Mouse (Mus musculus) adrenal gland, postnatal 4 days (tissue): ENCODE measurements around the gene Hnrnpc. TPM values are rescaled to one million over a fixed set of nuclear protein-coding genes. Genes with fewer than 3 reads are reported as not detected.

Experiments used
- DNase-seq, 2 experiments: peaks; one replicate each; pipeline ENCODE4 v3.0.0; 2021 to 2022; ENCODE audit warnings: low spot score in 2 of 2, mixed read lengths in 2 of 2
- long read RNA-seq, 2 experiments: library from polyadenylated mRNA; stranded (forward); transcript quantifications; one replicate each; pipeline ENCODE4 v2.0.0; 2021
- total RNA-seq, 2 experiments: library from RNA; stranded (reverse); gene quantifications; 2 replicates each; pipeline ENCODE4 v1.2.3; 2021

The Hnrnpc gene
- total RNA-seq = 100 to 1,000 TPM; 247 to 267 TPM
- long read RNA-seq, experiment 1, transcript Hnrnpc-211 (9 exons, 1,691 nt) = minor isoform, 8 of 106 reads
- long read RNA-seq, experiment 1, transcript Hnrnpc-201 (9 exons, 2,847 nt) = minor isoform, 5 of 106 reads
- long read RNA-seq, experiment 1, transcript Hnrnpc-205 (9 exons, 2,617 nt) = major isoform, 12 of 106 reads
- long read RNA-seq, experiment 1, transcript Hnrnpc-209 (9 exons, 2,498 nt) = minor isoform, 6 of 106 reads
- long read RNA-seq, experiment 1, partial matches to known transcripts = 31 of 106 reads
- long read RNA-seq, experiment 1, other reads (novel, unspliced or antisense) = 35 of 106 reads
- long read RNA-seq, experiment 2, transcript Hnrnpc-205 (9 exons, 2,617 nt) = major isoform, 24 of 180 reads
- long read RNA-seq, experiment 2, transcript Hnrnpc-201 (9 exons, 2,847 nt) = minor isoform, 15 of 180 reads
- long read RNA-seq, experiment 2, transcript Hnrnpc-211 (9 exons, 1,691 nt) = minor isoform, 22 of 180 reads
- long read RNA-seq, experiment 2, transcript Hnrnpc-207 (8 exons, 1,301 nt) = minor isoform, 18 of 180 reads
- long read RNA-seq, experiment 2, partial matches to known transcripts = 22 of 180 reads
- long read RNA-seq, experiment 2, other reads (novel, unspliced or antisense) = 56 of 180 reads

DNA sequence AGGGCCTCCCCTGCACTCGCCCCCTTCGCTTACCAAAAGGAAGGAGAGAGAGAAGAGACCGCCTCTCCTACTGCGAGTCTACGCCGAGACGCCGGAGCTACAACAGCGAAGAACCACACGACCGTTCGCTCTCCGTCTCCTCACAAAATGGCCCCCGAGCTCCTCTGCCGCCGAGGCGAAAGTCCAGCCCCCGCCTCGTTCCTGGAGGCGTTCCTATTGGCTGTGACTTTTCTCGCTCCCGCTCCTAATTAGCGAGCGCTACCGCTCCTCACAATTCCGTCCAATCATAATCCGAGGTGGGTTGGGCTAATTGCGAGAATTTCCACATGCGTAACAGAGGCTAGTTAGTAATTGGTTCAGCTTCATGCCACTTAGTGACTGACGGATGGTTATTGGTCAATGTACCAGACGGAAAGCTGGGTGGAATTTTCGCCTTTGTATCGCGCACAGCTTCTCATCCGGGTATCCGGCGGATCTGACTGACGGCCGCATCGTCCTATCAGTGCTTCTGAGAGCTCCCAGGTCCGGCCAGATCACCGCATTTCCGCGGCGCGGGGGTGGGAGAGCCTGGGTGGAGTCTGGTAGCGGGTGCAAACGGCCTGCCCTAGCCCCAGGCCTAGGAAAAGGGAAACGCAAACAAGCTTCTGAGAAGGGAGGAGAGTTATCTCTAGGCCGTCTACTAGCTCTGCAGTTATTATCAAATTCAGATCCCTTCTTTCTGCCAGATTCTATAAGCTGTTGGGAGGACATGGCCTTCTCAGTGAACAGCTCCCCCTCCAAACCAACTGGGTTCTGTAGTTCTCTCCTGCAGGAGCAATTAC lies at the start of gene Hnrnpc:
Hnrnpc (minus strand) TSS at position 173 of the 821 bp plus-strand sequence.
- DNase-seq = peak; percentile 100

- no peak for DNase-seq
Observed at GRCm38 (mm10) chr14:52152613-52153012, 48.8 kb upstream of the Hnrnpc start.

GRCm38 (mm10) chr14:52152179-52152578 lies 48.4 kb upstream of the Hnrnpc start:
- no peak for DNase-seq

GRCm38 (mm10) chr14:52149888-52150287 lies 46.1 kb upstream of the Hnrnpc start:
- no peak for DNase-seq

- no peak for DNase-seq
Observed at GRCm38 (mm10) chr14:52146540-52146939, 42.7 kb upstream of the Hnrnpc start.

- no peak for DNase-seq
Observed at GRCm38 (mm10) chr14:52144165-52144564, 40.3 kb upstream of the Hnrnpc start.

DNA sequence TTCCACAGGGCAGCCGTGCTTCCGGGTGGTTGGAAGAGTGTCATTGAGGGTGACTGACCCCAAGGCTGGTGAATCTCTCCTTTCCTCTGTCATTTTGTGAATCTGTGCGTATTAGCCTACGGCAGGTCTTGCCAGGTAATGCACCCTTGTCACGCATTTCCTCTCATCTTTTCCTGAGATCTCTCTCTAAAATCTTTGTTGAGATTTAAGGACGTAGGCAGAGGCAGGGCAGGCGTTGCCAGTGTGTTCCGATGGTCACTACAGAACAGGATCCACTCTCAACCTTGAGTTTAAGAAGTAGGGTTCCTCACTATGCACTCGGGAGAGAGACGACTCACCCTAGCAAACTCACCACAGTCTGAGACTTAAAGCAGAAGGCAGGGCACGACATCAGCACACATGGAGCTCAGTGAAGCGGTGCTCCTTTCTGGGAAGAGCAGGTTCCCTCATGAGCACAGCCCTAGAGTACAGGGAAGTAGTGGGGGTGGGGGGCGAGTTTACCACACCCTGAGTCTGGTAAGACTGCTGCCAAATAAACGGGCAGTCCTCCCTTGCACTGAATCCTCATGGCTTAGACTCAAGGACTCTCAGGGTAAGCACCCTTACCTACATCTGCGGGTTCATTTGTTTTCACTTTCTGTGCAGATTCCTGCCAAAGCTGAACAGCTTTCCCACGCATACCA lies 37.8 kb upstream of the Hnrnpc start:
- DNase-seq = no peak

DNA sequence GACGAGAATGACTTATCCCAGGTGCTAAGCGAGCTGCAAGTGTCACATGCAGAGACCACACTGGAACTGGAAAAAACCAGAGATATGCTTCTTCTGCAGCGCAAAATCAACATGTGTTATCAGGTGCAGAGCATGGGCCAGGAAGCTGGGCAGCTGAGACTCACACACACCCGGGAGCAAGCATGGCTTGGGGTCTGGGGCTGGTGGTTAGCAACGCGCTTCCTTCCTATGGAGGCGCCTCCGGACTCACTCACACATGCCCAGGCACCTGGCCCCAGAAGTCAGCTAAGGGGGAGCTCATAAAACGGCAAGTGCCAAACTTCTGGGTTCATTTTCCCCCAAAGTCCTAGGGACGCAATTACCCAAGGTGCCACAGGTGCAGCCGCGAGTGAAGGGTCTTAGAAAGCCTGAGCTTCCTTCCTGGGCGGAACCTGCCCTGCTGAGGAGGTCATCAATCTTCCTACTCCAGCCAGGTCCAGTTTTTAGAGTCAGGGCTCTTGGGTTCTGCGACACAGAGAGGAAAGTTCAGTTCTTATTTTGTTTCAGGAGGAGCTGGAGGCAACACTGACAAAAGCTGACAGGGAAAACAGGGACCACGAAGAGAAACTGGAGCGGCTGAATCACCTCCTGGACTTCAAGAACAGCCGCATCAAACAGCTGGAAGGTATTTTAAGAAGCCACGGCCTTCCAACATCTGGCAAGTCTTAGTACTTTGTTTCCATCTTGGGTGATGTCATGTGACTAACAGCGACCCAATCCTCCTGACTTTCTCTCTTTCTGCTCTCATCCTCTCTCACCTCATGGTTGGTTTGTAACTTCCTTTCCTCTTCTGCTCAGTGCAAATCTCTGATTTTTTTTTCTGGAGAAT lies 37.0 kb upstream of the Hnrnpc start:
- DNase-seq = no peak

- DNase-seq = no peak
Observed at GRCm38 (mm10) chr14:52133584-52133983, 29.8 kb upstream of the Hnrnpc start.

GRCm38 (mm10) chr14:52124636-52125035 lies 20.8 kb upstream of the Hnrnpc start:
- DNase-seq = no peak

DNA sequence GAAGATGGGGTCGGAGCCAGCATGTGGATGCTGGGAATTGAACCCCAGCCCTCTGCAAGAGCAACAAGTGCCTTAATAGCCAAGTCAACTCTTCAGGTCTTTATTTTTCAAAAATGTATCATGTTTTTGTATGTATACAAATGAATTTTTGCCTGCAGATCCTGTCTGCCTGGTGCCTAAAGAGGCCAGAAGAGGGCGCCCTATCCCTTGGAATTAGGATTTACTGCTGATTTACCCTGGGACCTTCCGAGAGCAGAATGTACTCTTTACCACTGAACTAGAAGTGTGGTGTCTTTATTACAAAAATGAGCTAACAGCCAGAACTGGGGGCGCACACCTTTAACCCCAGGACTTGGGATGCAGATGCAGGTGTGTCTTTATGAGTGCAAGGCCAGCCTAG lies 20.1 kb upstream of the Hnrnpc start:
- peak; percentile 33 to 52 for DNase-seq

DNA sequence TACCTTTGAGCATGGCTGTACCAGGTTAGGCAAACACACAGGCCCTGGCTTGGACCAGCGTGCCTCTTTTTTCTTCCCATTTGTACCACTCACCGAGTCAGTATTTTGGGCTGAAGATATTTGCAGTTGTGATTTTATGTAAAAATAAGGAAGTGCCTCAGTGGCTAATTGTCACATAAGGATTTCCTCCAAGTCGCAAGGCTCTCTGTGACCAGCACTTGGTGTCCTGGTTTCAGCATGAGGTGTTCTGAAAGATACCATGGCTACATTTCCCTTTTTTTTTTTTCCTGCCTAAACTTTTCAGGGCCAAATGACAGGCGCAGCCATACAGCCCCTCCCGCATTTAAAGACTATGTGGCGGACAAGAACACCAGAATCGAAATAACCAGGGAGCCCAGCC lies 16.3 kb upstream of the Hnrnpc start:
- no peak for DNase-seq

DNA sequence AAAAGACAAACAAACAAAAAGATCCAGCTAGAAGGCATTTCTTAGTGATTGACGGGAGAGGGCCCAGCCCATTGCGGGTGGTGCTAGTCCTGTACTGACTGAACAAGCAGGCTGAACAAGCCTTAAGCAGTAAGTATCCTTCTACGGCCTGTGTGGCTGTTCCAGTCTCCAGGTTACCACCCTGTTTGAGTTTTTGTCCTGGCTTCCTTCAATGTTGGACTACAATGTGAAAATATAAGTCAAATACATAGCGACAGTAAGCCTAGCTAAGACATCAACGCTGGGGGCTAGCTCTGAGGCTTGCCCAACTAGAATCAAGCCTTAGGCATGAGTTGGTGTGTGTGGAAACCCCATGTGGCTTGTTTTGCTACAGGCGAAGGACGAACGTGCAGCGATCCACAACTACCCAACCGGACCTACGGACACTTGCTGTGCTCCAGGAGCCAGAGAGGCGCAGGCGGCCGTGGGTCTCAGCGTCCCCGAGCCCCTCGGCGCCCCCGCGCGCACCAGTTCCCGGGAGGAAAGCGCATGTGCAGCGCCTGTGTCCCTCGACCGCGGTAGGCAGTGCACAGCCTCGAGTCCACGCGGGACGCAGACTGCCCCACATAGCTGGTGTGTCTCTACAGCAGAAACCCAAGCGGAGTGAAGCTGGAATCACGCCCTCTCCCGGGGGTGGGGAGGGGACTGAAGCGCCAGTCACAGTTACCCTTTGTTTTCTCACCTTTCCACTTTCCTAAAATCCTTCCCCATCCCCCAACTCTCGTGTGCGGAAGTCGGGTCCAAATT lies 15.2 kb upstream of the Hnrnpc start:
- peak in 1 of 2 experiments; percentile 25 for DNase-seq

GRCm38 (mm10) chr14:52118456-52118822 lies 14.6 kb upstream of the Hnrnpc start:
- DNase-seq = no peak

- DNase-seq = no peak
Observed at GRCm38 (mm10) chr14:52117241-52117640, 13.4 kb upstream of the Hnrnpc start.

GRCm38 (mm10) chr14:52114101-52114500 lies 10.3 kb upstream of the Hnrnpc start:
- DNase-seq = no peak

DNA sequence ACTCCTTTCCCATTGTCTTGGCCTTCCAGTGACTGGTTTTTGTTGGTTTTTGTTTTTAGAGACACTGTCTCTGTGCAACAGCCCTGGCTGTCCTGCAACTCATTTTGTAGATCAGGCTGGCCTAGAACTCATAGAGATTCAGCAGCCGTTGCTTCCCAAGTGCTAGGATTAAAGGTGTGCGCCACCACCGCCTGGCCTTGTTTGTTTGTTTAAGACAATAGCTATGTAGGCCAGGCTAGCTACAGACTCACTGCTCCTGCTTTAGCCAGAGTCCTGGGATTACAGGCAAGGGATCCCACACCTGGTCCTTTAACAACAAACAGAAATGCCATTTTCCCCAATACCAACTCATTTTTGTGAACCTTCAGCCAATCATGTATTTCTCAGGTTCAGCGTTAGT lies 6.5 kb upstream of the Hnrnpc start, which contains the start of gene Rpgrip1:
Rpgrip1 (plus strand) TSS at position 359 of the 400 bp plus-strand sequence.
- DNase-seq = no peak

GRCm38 (mm10) chr14:52108025-52108424 lies 4.2 kb upstream of the Hnrnpc start:
- no peak for DNase-seq

DNA sequence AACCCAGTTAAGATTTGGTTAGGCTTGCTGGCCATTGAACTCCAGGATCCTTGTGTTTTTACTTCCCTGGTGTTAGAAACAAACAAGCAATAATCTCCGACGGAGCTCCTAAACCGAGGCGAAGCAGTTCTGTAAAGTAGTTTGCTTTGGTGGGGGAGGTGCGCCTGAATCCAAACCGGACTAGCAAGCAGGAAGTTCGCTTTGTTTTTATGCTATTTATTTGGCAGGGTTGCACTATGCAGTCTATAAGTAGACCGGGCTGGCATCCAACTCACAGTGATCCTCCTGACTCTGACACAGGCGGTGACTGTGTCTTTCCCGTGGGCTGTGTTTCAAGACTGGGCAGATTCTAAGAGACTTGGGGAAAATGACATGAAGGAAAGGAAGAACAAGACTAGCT lies 2.9 kb upstream of the Hnrnpc start:
- DNase-seq = peak in 1 of 2 experiments; percentile 10
